Mouse (Mus musculus) forelimb bud, embryonic 11.5 days (tissue): ENCODE results near the gene Chd1.

ENCODE experiments used
- DNase-seq: peaks from one replicate; pipeline ENCODE4 v3.0.0-alpha.2; 2012; ENCODE audit warnings: low read depth, low spot score

The Chd1 gene

DNA sequence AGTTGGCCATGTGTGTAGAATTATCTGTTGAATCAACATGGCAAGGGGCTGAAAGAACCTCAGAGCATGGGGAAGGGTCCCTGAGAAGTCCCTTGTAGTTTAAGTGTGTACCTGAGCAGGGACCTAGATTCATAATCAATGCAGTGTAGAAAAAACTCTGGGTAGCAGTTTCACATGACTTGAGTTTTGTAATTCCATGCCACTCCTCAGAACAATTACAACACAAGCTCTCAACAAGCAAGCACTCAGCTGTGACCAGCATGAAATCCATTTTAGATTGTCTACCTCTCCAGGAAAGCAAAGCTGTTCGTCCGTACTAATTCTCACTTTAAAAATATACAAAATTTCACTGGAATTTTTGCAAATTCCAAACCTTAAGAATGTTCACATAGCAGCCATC is 105.2 kb downstream of the Chd1 start:
- DNase-seq: no peak

DNA sequence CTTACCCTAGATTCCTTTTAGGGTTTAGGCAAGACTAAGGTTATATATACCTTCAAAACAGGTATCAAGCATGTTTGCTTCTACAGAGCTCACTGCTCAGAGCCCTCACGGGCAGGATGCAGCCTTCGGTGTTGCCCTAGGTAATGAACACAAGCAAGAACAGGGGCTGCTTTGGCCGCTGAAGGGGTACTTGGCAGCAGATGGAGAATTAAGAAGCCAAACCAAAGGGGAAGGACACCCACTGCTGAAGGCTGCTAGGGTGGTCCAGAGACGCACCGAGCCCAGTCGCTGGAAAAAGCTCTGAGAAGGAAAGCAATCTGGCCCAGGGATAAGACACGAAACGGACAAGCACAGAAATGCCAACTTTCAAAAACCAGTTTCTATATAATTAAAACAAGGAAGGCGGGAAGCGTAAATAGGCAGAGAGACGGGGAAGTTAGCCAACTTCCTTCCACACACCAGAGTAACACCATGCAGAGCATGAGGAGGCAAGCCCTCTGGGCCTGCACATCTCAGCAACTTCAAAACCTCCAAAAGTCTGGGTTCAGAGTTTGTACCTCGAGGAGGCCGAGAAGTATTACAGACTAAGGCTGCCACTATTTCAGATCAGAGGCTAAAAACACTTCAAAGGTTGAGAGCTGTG is 107.5 kb downstream of the Chd1 start:
- no peak for DNase-seq

DNA sequence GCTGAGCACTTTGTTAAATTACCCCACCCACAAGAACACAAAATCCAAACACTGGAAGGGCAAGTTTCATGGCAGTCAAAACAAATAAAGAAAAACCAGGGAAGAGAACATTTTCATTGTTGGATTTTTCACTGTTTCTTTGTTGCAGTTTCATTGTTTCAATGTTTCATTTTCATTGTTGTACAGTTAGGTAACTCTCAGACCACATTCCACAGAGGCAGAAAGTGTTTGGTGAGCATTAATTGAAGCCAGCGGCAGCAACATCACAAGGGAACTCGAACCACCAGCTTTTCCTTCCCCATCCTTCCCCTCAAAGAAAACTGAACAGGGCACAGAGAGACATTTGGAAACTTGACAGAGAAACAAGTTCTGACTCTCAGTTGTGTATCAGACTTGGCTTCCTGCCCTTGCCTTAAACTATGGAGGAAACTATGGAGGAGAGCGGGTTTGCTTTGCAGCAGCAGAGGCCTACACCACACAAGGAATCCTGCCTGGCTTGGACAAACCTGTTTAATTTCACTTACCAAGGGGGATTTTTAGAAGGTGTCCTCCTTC is 109.0 kb downstream of the Chd1 start:
- no peak for DNase-seq

DNA sequence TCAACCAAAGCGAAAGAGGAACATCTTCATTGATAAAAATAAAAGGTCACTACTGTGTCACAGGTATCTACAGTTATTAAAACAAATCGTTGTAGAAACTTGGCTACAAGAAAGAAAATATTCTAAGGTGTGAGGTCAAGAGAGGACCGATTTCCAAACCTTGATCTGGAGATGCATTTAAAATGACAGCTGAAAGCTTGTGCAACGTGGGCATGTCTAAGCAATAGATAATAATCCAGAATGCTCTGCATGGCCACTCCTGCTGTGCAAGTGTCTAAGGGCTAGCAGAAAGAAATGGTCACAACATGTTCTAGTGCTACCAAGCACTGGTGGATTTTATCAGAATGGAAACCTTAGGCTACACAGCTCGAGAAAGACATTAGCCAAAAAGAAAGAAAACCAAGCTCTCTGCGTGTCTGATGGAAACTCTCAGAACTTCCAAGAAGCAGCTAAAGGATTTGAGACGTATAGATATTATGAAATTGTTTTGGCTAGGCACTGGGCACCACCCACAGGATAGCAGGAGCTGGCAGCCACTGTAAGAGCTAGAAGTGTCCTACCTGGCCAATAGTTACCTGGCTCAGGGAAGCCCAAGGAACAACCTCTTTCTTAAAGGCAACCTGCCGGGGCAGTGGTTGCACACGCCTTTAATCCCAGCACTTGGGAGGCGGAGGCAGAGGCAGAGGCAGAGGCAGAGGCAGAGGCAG is 110.7 kb downstream of the Chd1 start:
- DNase-seq: no peak

DNA sequence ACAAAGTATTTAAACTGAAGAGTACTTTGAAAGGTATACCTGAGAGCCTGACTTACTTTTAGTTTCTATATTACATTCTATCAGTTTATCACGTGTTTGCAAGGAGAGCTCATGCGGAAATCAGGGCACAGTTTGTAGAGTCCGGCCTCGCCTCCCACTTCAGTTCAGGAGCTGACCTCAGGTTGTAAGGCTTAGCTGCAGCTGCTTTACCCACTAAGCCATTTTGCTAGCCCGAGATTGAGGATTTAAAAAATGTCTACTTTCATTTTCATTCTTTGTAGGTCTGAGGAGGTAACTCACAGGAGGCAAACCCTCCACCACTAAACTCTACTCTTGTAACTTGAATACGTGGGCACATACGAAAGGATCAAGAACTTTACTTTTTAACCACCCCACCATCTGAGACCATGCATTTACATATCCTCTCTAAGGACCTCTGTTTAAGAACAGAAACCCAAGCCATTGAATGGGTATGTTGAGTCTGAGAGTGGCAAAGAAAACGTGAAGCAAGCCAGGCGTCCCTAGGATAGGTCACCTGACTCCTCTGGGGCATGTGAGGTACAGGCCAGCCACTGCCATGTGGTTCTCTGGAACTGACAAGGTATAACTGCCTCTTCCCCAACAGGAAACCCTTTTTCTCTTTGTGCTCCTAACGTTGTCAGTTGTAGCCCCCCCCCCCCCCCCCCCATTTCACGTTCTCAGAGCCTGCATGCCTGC is 111.8 kb downstream of the Chd1 start:
- DNase-seq: no peak

DNA sequence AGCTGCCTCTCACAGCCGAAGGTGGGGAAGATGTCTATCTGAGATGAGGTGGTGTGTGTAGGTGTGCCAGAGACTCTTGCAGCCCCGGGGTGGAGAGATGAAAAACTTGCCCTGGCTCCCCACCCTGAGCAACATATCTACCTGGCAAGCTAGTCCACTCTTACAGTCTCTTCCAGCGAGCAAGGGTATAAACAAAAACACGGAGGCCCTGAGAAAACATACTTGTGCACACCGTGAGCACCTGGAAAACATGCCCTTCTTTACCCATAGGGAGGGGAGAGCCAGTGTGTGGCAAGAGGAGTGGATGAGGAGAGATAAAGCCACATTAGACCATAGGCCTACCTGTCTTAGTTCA is 112.3 kb downstream of the Chd1 start:
- DNase-seq: no peak

DNA sequence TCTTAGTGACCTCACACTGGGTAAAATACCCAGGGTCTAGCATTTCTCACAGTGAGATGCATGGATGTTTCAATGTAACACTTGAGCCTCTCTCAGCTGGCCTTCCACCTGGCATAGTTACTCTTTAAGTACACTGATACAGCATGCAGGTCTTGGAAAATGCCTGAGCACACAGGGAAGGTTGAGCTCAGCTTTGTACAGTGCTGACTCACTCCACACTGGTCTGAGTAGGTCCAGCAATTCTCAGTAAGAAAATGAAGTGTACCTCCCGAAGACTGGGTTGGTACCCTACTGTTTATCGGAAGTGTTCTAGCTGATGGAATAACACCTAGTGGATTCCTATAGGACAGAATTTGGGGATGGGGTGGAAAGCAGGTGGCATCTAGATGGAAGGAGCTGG is 112.9 kb downstream of the Chd1 start:
- no peak for DNase-seq

DNA sequence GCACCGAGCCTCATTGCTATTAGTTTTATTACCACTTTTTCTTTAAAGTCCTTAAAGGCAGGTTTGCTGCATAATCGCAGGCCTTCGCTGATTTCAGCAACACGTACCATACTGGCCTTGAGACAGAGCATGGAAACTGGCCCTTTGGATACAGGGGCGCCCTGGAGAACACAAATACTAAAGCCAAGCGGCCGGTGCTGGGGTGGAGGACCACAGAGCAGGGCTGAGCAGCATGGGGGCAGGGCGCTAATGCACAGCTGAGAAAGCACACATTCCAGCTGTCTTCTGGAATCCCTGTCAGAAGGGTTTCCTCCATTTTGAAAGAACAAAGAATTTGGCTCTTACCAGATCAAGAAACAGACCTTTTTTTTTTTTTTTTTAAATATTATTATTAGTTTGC is 113.6 kb downstream of the Chd1 start:
- DNase-seq: no peak

DNA sequence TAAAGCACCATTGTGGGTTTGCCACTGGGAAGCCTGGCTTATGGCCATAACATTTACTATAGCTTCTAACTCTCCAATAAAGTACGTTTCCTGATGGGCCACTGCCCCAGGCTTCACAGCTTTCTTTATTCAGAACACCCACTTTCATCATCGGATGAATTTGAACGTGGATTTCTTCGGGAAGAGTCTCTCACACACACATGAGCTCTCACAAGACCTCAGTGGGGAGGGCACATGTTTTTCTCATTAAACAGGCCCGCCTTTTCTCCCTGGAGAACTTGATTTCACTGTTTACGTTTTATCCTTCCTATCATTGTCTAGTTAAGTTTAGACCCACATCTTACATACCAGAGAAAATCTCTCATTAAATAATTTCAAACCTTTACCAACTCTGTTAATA is 115.4 kb downstream of the Chd1 start:
- DNase-seq: no peak

DNA sequence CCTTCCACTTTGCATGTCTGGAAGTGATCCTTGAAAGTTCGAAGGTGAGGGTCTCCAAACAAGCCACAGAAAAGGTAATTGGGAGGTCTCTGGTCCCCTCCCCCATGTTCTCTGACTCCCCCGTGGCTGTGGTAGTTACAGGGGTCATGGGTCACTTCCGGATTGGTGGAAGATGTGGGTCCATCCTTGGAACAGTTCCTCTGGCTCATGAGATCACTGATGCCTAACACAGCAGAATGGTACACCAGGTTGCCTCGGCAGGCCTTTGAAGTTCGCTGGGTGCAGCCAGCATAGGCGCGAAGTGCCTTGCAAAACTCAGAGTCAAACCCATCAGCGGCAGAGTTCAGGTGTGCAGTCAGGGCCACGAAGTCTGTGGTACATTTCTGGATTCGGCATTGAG is 116.0 kb downstream of the Chd1 start:
- DNase-seq: no peak

DNA sequence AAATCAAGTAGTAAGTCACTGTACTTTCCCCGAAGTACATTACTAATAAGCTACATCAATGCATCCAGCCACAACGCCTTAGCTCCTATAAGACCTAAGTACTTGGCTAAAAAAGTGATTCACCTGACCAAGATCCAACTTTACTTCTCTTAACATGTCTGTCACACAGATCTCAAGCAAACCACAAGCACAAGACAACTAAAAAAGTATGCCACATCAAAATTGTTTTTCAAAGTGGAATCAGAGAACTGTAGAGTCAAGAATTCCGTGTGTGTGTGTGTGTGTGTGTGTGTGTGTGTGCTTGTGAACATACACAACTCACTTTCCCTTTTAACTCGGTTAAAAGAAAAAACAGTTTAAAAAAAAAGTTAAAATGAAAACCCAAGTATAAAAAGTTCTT is 116.9 kb downstream of the Chd1 start:
- DNase-seq: no peak
